Mouse (Mus musculus): ENCODE data around the gene Mttp. TPM values are rescaled to one million over a fixed set of nuclear protein-coding genes. Genes with fewer than 3 reads are reported as not detected.

Mttp gene
- polyA plus RNA-seq, 1 experiment from 2014 or later: 7.0 TPM

- H3K36me3 ChIP-seq (ENCODE audit: control insufficient read depth, insufficient read depth, low read length): no peaks in the 10 kb centered on the region
- H3K27ac ChIP-seq (replicated peaks; ENCODE audit: low read depth, low read length): no peak overlapping the region
- H3K9me3 ChIP-seq (ENCODE audit: control insufficient read depth, low read length): no peaks in the 10 kb centered on the region
- no peak overlapping the region for H3K4me3 ChIP-seq (replicated peaks; ENCODE audit: low read depth, low read length)
- WGBS: 77% methylated on average over 2 of the region's 2 CpGs
- H3K4me1 ChIP-seq (ENCODE audit: control insufficient read depth, insufficient read depth, low read length): no peaks in the 10 kb centered on the region
- DNase-seq: no peak
- H3K9ac ChIP-seq (replicated peaks; ENCODE audit: low read length): no peak overlapping the region
- ATAC-seq (ENCODE audit: low FRiP score, low TSS enrichment): no peak
- no peak overlapping the region for H3K4me2 ChIP-seq (ENCODE audit: low read length)
- H3K27me3 ChIP-seq (ENCODE audit: control insufficient read depth, insufficient read depth, low read length): no peaks in the 10 kb centered on the region
These were observed 103.8 kb downstream of the Mttp start for GRCm38 (mm10) chr3:138040938-138041337.

Other genes with a start within 250 kb of the Mttp start
- 130 and 139 TPM in 2 replicates for gene Lamtor3, start 226.5 kb downstream of the Mttp start, polyA plus RNA-seq (2014; fragmentation: Nextera tagmentation; extraction: Ambion mirVana)
- 1.0 and 1.2 TPM in 2 replicates for gene Dapp1, start 163.4 kb downstream of the Mttp start, polyA plus RNA-seq (2014; fragmentation: Nextera tagmentation; extraction: Ambion mirVana)
- gene 1110002E22Rik, start 79.9 kb downstream of the Mttp start, polyA plus RNA-seq (2014; fragmentation: Nextera tagmentation; extraction: Ambion mirVana): 0.12 and 0.18 TPM in 2 replicates
- gene Gm5105, start 77.6 kb downstream of the Mttp start, polyA plus RNA-seq (2014; fragmentation: Nextera tagmentation; extraction: Ambion mirVana): not detected in 2 replicates
- gene Trmt10a, start 1.5 kb downstream of the Mttp start, polyA plus RNA-seq (2014; fragmentation: Nextera tagmentation; extraction: Ambion mirVana): 7.6 and 10.1 TPM in 2 replicates
- gene 4930579F01Rik, start 48.9 kb upstream of the Mttp start, polyA plus RNA-seq (2014; fragmentation: Nextera tagmentation; extraction: Ambion mirVana): not detected in 2 replicates
- gene Adh7, start 72.8 kb upstream of the Mttp start, polyA plus RNA-seq (2014; fragmentation: Nextera tagmentation; extraction: Ambion mirVana): 1.1 and 1.4 TPM in 2 replicates
- 0.32 and 0.51 TPM in 2 replicates for gene Adh1, start 116.0 kb upstream of the Mttp start, polyA plus RNA-seq (2014; fragmentation: Nextera tagmentation; extraction: Ambion mirVana)
- not detected in 2 replicates for gene Adh6a, start 168.3 kb upstream of the Mttp start, polyA plus RNA-seq (2014; fragmentation: Nextera tagmentation; extraction: Ambion mirVana)
- 0.12 TPM in 1 of 2 replicates, not detected in the other for gene Adh6b, start 196.8 kb upstream of the Mttp start, polyA plus RNA-seq (2014; fragmentation: Nextera tagmentation; extraction: Ambion mirVana)